Mouse (Mus musculus): Measurements from ENCODE around the gene Nrp2.

Nrp2 gene

GRCm38 (mm10) chr1:62787546-62787945 lies 84.5 kb downstream of the Nrp2 start:
- no peak for DNase-seq

- DNase-seq: no peak
Observed at GRCm38 (mm10) chr1:62794223-62794895, 91.3 kb downstream of the Nrp2 start.

GRCm38 (mm10) chr1:62794896-62795255 lies 91.8 kb downstream of the Nrp2 start:
- DNase-seq: no peak

- DNase-seq: peak; percentile 65
Observed at GRCm38 (mm10) chr1:62795307-62796037, 92.4 kb downstream of the Nrp2 start.

- DNase-seq: no peak
Observed at GRCm38 (mm10) chr1:62796038-62796647, 93.1 kb downstream of the Nrp2 start.

- DNase-seq: no peak
Observed at GRCm38 (mm10) chr1:62799427-62799826, 96.3 kb downstream of the Nrp2 start.

- DNase-seq: no peak
Observed at GRCm38 (mm10) chr1:62800351-62800750, 97.3 kb downstream of the Nrp2 start.

GRCm38 (mm10) chr1:62801429-62801828 lies 98.3 kb downstream of the Nrp2 start:
- no peak for DNase-seq

- DNase-seq: no peak
Observed at GRCm38 (mm10) chr1:62801842-62802241, 98.8 kb downstream of the Nrp2 start.

- DNase-seq: no peak
Observed at GRCm38 (mm10) chr1:62803544-62803943, 100.5 kb downstream of the Nrp2 start.

GRCm38 (mm10) chr1:62806014-62806413 lies 102.9 kb downstream of the Nrp2 start:
- DNase-seq: no peak

GRCm38 (mm10) chr1:62808395-62808794 lies 105.3 kb downstream of the Nrp2 start:
- no peak for DNase-seq

- DNase-seq: no peak
Observed at GRCm38 (mm10) chr1:62809601-62810228, 106.6 kb downstream of the Nrp2 start.

- DNase-seq: peak; percentile 33
Observed at GRCm38 (mm10) chr1:62811141-62811540, 108.1 kb downstream of the Nrp2 start.

GRCm38 (mm10) chr1:62812701-62813684 lies 109.9 kb downstream of the Nrp2 start:
- no peak for DNase-seq

GRCm38 (mm10) chr1:62813938-62814337 lies 110.9 kb downstream of the Nrp2 start:
- no peak for DNase-seq

GRCm38 (mm10) chr1:62817566-62817965 lies 114.5 kb downstream of the Nrp2 start:
- DNase-seq: no peak

- no peak for DNase-seq
Observed at GRCm38 (mm10) chr1:62820170-62820569, 117.1 kb downstream of the Nrp2 start.

GRCm38 (mm10) chr1:62821509-62822398 lies 118.7 kb downstream of the Nrp2 start:
- DNase-seq: no peak

GRCm38 (mm10) chr1:62823549-62824195 lies 120.6 kb downstream of the Nrp2 start:
- peak; percentile 55 for DNase-seq

Measured in kidney, adult 18-20 months (tissue).